Mouse (Mus musculus) CD4-positive helper T cell, adult 2 months (primary cell): ENCODE results near the gene Furin.
"Not testable (repeated sequence)": the region's sequence is repeated elsewhere in the genome, so short reads cannot be mapped to it uniquely, and the experiment has no call there.

ENCODE experiments used
- DNase-seq: peaks from one replicate; pipeline ENCODE4 v3.0.0-alpha.2; 2012; ENCODE audit warnings: low read depth, missing footprints, low spot score

Furin gene

DNA sequence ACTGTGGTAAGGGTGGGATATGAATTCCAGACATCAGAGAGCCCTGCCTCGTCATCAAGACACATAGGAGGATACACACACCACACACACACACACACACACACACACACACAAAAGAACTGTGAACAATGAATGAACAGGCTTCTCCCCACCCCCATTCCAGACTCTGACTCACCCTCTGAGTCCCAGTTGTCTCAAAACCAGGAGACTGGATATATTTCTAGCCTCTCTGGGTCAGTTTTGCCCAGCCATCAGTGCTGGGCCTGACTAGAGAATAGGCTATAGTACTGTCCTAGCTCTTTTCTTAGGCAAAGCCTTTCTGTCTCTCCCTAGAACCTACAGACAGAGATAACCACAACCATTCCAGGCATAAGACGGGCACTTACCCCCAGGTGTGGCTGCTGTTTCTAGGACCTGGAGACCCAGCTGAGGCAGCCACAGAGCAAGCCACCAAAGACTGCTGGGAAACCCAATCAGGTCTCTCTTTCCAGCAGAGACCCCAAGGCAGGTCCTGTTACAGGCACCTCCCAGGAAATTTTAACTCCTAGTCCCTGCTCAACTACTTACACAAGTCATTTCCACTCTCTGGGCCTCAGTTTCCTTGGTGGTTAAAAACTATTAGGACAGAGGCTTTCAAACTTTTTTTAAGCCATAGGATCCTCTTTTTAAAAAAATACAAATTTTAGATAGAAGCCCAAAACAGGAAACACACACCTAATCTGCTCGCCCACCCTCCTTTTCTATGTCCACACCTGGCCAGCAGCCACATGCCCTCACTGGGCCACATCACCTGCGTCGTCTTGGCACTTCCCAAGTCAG is 4.0 kb downstream of the Furin start:
- peak; percentile 35 for DNase-seq

DNA sequence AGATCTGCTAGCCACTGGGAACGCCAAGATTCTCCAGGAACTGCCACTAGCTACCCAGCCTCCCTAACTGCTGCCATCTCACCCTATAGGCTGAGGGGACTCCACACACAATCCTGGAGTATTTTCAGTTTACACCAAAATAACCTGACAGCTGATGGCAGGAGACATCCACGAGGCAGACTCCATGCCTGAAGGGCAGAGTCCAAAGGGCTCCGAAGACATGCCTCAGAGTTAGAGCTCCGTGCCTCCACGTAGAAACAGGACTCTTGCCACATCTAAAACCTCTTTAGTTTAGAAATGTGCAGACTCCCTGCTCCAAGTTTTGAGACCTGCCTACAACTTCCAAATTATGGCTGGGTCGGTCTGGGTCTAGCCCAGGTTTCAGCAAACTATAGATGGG is 4.7 kb downstream of the Furin start:
- no peak for DNase-seq

- no peak for DNase-seq
These were observed 5.1 kb downstream of the Furin start for GRCm38 (mm10) chr7:80400099-80400498.

DNA sequence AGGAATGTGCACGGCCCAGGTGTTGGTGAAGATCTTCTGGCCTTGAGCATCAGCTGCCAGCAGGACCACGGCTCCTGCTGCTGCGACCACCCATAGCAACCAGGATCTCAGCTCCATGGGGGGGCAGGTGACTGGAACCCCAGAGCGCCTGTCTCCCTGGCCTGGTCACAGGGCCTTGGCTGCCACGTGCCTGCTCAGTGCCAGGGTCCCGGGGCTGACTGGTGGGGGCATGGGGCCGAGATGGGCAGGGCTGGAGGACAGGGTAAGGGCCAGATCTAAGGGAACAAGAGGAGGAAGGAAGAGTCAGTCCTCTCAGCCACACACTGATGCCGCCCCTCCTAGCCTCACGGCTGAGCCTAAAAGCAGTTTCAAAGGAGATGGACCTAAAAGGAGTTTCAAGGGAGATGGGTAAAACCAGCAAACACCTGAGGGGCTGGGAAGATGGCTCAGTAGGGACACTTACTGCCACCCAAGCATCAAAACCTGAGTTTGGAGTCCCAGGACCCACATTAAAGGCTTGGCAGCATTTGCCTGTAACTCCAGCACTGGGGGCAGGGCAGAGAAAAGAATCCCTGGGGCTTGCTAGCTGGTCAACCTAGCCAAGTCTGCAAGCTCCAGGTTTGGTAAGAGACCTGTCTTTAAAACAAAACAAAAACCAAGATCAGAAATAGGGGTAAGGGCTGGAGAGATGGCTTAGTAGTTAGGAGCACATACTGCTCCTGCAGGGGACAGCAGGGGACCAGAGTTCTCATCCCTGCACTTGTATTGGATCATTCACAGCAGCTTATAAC is 6.4 kb downstream of the Furin start:
- no peak for DNase-seq

DNA sequence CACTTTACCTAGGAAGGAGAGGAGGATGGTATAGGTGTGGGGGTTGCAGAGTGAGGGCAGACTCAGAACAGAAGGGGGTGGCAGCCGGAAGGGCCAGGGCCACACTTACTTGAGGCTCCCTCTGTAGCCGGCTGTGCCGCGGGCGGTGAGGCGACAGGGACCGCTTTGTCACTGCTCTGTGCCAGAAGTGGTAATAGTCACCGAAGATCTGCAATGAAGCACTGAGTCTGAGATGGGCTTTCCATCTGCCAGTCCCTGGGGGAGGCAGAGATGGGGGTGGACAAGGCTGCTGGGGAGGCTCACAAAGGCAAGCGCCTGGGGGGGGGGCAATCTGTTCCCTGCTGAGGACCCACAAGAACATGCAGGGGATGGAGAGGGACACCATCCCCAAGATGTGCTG is 7.2 kb downstream of the Furin start:
- DNase-seq: no peak

- DNase-seq: not testable (repeated sequence)
These were observed 8.8 kb downstream of the Furin start for GRCm38 (mm10) chr7:80396427-80396826.

- no peak for DNase-seq
These were observed 10.6 kb downstream of the Furin start for GRCm38 (mm10) chr7:80394600-80394999.

DNA sequence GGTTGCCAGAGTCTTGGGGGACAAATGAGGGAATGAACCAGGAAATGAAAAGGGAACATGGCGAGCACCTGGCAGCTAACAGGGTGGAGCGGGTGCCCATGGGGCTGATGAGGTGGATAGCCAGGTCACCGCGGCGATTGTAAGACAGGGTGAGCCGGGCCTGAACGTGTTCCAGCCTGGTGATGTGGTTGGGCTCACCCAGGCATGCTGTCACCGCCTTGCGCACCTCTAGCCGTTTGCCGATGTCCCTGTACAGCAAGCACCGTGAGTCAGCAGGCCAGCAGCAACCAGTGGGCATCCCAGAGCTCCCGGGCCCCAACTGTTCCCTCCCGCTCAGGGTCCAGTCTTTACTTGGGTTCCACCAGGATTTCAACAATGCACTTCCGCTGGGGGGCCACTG is 13.1 kb downstream of the Furin start:
- no peak for DNase-seq

DNA sequence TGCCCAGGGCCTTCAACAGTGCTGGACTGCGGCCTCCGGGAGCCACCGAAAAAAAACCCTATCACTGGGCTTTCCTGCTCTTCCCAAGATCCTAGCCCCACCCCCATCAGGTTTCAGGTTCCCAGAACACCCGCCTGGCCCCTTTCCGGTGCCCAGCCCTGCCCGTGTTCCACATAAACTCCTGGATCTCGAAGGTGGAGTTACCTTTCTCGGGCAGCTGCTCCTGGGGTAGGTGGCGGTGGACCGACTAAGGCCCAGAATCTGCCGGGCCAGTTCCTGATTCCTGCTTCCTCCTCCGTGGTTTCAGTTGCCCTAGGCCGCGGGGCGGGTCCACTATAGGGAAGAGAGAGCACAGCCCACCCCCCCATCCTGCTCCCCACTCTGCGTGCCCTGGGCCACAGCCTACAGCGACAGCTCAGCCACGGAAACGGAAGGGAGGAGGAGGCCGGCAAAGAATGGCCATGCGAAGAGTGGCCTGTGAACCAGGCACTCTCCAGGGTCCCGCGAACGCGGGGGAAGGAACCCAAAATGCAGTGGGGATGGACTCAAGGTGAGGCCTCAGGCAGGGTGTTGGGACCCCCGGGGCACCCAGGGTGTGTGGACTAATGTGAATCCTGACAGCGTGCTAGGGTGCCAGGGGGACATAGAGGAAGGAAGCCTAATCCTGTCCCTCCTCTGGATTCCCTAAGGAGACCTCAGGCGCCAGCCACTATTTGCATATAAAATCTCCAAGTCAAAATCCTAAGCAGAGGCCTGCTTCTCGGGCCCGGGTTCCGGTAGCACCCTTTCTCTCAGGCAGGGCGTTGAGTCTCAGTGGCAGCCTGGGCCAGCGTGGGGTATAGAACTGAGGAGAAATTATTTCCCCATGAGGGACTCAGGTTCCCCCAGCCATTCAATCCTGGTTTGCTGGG is 17.3 kb downstream of the Furin start, which contains the start of gene Fes:
Gene Fes, minus strand, starts transcription at position 314 of the 911 bp plus-strand sequence.
- no peak for DNase-seq

DNA sequence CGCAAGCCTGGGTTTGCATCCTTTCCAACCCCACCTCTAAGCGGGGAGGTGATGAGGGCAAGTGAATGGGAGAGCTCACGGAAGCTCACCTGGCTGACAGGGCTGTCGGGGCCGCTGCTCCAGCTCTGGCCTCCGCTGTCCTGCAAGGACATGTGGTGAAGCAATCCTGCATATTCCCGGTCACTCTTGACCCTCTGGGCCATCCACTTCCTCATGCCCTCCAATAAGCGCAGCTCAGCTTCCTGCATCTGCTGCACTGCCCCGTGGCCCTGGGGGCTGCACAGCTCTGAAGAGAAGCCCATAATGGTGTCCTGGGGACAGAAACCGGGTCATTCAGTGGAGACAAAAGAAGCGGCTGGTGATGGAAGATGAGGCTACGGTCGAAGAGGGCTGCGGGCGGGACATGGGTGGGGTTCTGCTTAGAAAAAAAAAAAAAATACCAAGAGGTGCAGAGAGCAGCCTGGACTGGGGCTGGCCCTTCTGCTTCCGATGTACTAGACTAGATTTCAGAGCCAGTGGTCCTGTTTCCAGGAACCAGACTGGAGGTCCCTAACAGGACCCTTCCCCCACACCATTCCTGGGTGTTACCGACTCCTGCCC is 18.1 kb downstream of the Furin start:
- DNase-seq: no peak

DNA sequence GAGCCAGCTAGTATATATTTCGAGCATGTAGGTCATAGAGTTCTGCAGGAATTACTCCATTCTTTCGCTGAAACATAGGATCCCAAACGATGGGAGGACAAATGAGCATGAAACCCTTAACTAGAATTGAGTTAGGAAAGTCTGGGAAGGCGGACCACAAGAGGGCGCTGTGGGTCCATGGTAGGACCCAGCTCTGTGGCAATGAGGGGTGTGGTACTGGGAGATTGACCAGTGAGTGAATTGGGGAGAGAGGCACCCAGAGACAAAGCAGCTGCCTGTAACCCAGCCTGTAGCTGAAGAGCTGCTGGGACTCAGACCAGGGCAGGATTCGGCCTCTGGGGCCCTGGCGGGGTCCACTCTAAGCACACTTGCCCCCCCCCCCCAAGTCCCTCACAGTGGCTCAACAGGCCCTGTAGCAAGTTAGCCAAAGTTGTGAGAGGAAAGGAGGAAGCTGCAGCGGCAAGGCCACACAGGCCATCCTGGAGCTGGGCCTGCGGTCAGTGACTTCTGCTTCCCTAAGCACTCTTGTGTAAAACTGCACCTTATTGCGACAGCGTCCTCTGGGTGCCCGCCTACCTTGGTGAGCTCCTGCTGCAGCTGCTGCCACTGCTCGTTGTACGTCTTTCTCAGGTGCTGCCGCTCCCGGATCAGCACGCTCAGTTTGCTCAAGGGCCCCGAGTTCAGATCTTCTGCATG is 18.9 kb downstream of the Furin start:
- DNase-seq: peak; percentile 80

DNA sequence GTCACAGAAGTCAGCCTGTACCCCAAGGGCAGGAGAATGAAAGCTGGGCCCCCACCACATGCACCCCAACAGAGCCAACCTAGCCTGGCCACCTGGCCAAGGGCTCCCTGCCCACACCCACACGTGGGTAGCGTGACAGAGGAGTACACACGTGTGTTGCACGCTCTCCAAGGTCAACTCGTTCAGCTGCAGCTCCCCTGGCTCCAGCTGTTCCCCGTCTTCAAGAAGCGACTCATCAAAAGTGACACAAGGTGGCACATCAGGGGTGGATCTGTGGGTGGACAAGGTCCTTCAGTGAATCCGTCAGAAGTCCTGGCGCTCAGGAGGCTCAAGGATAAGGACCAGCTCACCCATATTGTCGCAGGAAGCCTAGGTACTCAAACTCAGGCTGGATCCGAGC is 22.3 kb downstream of the Furin start:
- DNase-seq: no peak

GRCm38 (mm10) chr7:80379531-80379930 is 25.7 kb downstream of the Furin start:
- peak; percentile 51 for DNase-seq

- DNase-seq: peak; percentile 78
These were observed 27.8 kb downstream of the Furin start for GRCm38 (mm10) chr7:80377471-80377870.

- no peak for DNase-seq
These were observed 29.0 kb downstream of the Furin start for GRCm38 (mm10) chr7:80376192-80376591.

GRCm38 (mm10) chr7:80375376-80376039 is 29.7 kb downstream of the Furin start:
- DNase-seq: no peak

DNA sequence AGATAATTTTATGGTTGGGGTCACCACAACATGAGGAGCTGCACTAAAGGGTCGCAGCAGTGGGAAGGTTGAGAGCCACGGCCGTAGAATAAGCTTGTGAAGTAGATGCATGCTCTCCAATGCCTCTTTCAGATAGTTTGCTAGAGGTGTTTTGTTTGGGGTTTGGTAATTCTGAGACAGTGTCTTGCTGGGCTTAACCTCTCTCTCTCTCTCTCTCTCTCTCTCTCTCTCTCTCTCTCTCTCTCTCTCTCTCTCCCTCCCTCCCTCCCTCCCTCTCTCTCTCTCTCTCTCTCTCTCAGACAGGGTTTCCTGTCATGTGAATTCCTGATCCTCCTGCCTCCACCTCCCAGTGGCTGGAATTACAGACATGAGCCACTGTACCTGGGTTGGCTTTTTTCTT is 30.5 kb downstream of the Furin start:
- no peak for DNase-seq

- no peak for DNase-seq
These were observed 31.0 kb downstream of the Furin start for GRCm38 (mm10) chr7:80374280-80374679.

GRCm38 (mm10) chr7:80373850-80374249 is 31.4 kb downstream of the Furin start:
- DNase-seq: no peak

DNA sequence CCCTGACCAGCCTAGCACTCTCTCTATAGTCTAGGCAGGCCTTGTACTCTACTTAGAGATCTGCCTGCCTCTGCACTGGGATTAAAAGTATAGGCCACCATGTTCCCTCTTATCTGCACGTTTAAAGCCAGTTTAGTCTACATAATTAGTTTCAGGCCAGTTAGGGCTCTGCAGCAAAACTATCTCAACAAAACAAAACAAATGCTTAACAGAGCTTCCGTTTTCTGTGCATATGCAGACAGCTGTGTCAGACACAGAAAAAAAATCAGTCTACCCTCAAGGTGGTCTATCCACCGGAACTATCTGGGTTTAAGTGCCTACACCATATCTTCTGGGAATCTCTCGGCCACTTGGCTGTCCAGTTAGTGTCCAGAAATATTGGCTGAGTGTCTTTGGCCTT is 31.9 kb downstream of the Furin start:
- DNase-seq: no peak
